In the genomic region with DNA sequence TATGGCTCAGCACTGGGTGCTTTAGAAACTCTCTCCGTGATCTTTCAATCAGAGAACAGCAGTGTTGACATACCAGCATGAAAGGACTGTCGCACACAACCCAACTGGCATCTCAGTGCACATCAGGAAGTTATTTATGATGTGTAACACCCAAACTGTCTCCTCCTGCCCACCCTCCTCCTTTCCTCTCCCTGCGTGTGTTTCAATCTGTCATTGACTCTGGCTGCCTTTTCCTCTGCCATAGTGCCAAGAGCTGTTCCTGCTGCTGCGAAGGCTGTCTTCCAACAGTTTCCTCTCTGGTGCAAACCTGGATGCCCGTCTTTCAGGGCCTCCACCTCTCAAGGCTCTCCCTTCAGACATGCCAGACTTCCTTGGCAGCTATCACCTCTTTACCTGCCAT, we compare ENCODE assay signal across 20 mouse cellular contexts. TPM values are rescaled to one million over a fixed set of nuclear protein-coding genes. Genes with fewer than 3 reads are reported as not detected.
DNase-seq lines count a peak whose midpoint lies in the region; ATAC-seq and TF ChIP-seq lines count a peak whose summit lies in the region.
"Had no signal": no experiment of that assay in that cellular context is flagged by ENCODE, and none has a peak within 500 bp of the region (broad histone marks: within the 10 kb centered on the region; RNA-seq: fewer than 3 reads in every experiment).

No protein-coding gene starts in this region.

- H3K27me3 ChIP-seq in liver, adult 2 months (ENCODE audit: control insufficient read depth, insufficient read depth, low read length), result no peaks in the 10 kb centered on the region
- H3K27me3 ChIP-seq in liver, embryonic 11.5 days (replicated peaks; ENCODE audit: control insufficient read depth, insufficient read depth, low read length), result no peaks in the 10 kb centered on the region
- H3K27me3 ChIP-seq in limb, embryonic 10.5 days (ENCODE audit: low read depth, poor library complexity, severe bottlenecking), result no peaks in the 10 kb centered on the region
- H3K27me3 ChIP-seq: hindbrain, embryonic 15.5 days; megakaryocyte, embryonic 14.5 days; midbrain, embryonic 13.5 days had no signal

- H3K4me1 ChIP-seq in liver, adult 2 months (ENCODE audit: control insufficient read depth, insufficient read depth, low read length), result peaks cover 48% of the 10 kb centered on the region
- no peaks in the 10 kb centered on the region; the same call in 1 of the 2 replicates for H3K4me1 ChIP-seq in liver, embryonic 11.5 days (replicated peaks; ENCODE audit: control insufficient read depth, insufficient read depth, low read length)
- H3K4me1 ChIP-seq in limb, embryonic 10.5 days, result peaks cover 28% of the 10 kb centered on the region
- H3K4me1 ChIP-seq: hindbrain, embryonic 15.5 days; megakaryocyte, embryonic 14.5 days; midbrain, embryonic 13.5 days had no signal

- H3K27ac ChIP-seq in gastrocnemius, adult 2 months, result peak overlapping the region; percentile 17; the same call in 1 of the 2 replicates
- H3K27ac ChIP-seq in liver, adult 2 months (replicated peaks; ENCODE audit: insufficient read depth, low read depth, low read length), result peak overlapping the region; percentile 61
- no peak overlapping the region for H3K27ac ChIP-seq in liver, embryonic 11.5 days (ENCODE audit: low read depth, low read length)
- H3K27ac ChIP-seq in limb, embryonic 10.5 days, result peak overlapping the region; percentile 61
- H3K27ac ChIP-seq: hindbrain, embryonic 15.5 days; midbrain, embryonic 13.5 days had no signal

- no peak for DNase-seq in gastrocnemius, adult 2 months
- DNase-seq in gastrocnemius, postnatal 36 days, result no peak
- no peak for DNase-seq in liver, adult 2 months (ENCODE audit: extremely low read depth, low read depth, low spot score)
- no peak for DNase-seq in liver, embryonic 11.5 days (ENCODE audit: low spot score)
- peak; percentile 3 for DNase-seq in brain, embryonic 14.5 days (ENCODE audit: low read depth)
- no peak for DNase-seq in limb, embryonic 10.5 days (ENCODE audit: low spot score)
- DNase-seq: adrenal gland, adult 2 months; cerebellum, adult 9-10 months; gastrocnemius, postnatal 25 days; kidney, adult 9 months; left cerebral cortex, postnatal 4 days; liver; liver, postnatal 0 days; right cerebral cortex, postnatal 14 days had no signal

- H3K4me2 ChIP-seq in liver, embryonic 11.5 days, result no peak overlapping the region
- H3K4me2 ChIP-seq: hindbrain, embryonic 15.5 days; midbrain, embryonic 13.5 days had no signal

- H3K4me3 ChIP-seq in gastrocnemius, adult 2 months, result no peak overlapping the region
- no peak overlapping the region for H3K4me3 ChIP-seq in liver, adult 2 months (ENCODE audit: insufficient read depth, low read depth, low read length)
- no peak overlapping the region for H3K4me3 ChIP-seq in liver, embryonic 11.5 days (ENCODE audit: low read depth, low read length)
- no peak overlapping the region for H3K4me3 ChIP-seq in limb, embryonic 10.5 days
- H3K4me3 ChIP-seq: hindbrain, embryonic 15.5 days; megakaryocyte, embryonic 14.5 days; midbrain, embryonic 13.5 days had no signal

- intact Hi-C loops in gastrocnemius, adult 2 months (cut with DNase I), result no loop called here
- intact Hi-C loops in gastrocnemius, postnatal 36 days (cut with DNase I), result no loop called here

- no peak for TF ChIP-seq POLR2A in liver, adult 2 months (IDR thresholded peaks at IDR 0.05; ENCODE audit: extremely low read depth, insufficient read depth, low read length)
- TF ChIP-seq POLR2A in brain, embryonic 14.5 days (IDR thresholded peaks at IDR 0.05; ENCODE audit: borderline replicate concordance, extremely low read depth, insufficient read depth, insufficient read length, poor library complexity, severe bottlenecking), result no peak

- 24% methylated on average over 5 of the region's 5 CpGs for WGBS in liver, adult 2 months
- 64% methylated on average over 5 of the region's 5 CpGs for WGBS in liver, embryonic 11.5 days
- WGBS in limb, embryonic 10.5 days, result 45% methylated on average over 5 of the region's 5 CpGs

- H3K36me3 ChIP-seq in liver, adult 2 months (ENCODE audit: control insufficient read depth, insufficient read depth, low read length), result peaks cover 27% of the 10 kb centered on the region
- H3K36me3 ChIP-seq in liver, embryonic 11.5 days (ENCODE audit: control insufficient read depth, insufficient read depth, low read length), result no peaks in the 10 kb centered on the region
- no peaks in the 10 kb centered on the region for H3K36me3 ChIP-seq in limb, embryonic 10.5 days
- H3K36me3 ChIP-seq: hindbrain, embryonic 15.5 days; midbrain, embryonic 13.5 days had no signal

- no peaks in the 10 kb centered on the region for H3K9me3 ChIP-seq in liver, embryonic 11.5 days (ENCODE audit: control insufficient read depth, low read length)
- no peaks in the 10 kb centered on the region for H3K9me3 ChIP-seq in limb, embryonic 10.5 days (replicated peaks)
- H3K9me3 ChIP-seq: hindbrain, embryonic 15.5 days; midbrain, embryonic 13.5 days had no signal

- TF ChIP-seq CTCF in gastrocnemius, adult 2 months (IDR thresholded peaks at IDR 0.05), result no peak
- TF ChIP-seq CTCF in liver, adult 2 months (IDR thresholded peaks at IDR 0.05; ENCODE audit: low read depth, low read length), result no peak
- no peak for TF ChIP-seq CTCF in brain, embryonic 14.5 days (IDR thresholded peaks at IDR 0.05; ENCODE audit: borderline replicate concordance, extremely low read depth, insufficient read depth, insufficient read length)

- peak overlapping the region; percentile 22 for H3K9ac ChIP-seq in liver, adult 2 months (ENCODE audit: low read depth, low read length)
- H3K9ac ChIP-seq in liver, embryonic 11.5 days (ENCODE audit: low read depth, low read length), result no peak overlapping the region
- H3K9ac ChIP-seq: hindbrain, embryonic 15.5 days; liver, postnatal 0 days; midbrain, embryonic 13.5 days had no signal

- no peak for ATAC-seq in liver, embryonic 11.5 days (replicated peaks; ENCODE audit: low FRiP score)
- no peak for ATAC-seq in erythroid progenitor cell, adult 5-6 weeks (replicated peaks; ENCODE audit: low FRiP score, poor library complexity, severe bottlenecking)
- ATAC-seq: liver, postnatal 0 days; midbrain, embryonic 13.5 days had no signal

- no peaks in the 10 kb centered on the region for H3K79me2 ChIP-seq in liver, adult 2 months (ENCODE audit: control insufficient read depth, insufficient read depth, low read length)

RNA-seq across cellular contexts. Expression of a gene that starts 46.3 kb away (rescaled TPM):
- 10 to 100 TPM; 17.9 to 18.9 TPM for total RNA-seq in gastrocnemius, adult 2 months (2021)
- total RNA-seq in gastrocnemius, postnatal 36 days (2021), result 10 to 100 TPM; 18.4 to 31.9 TPM
- 244 and 252 TPM in 2 replicates for total RNA-seq in liver, adult 2 months (2014; rRNA removed)
- 1,223 and 1,483 TPM in 2 replicates for polyA plus RNA-seq in liver, adult 2 months (2012; rRNA removed)
- 21.8 and 22.6 TPM in 2 replicates for polyA plus RNA-seq in liver, embryonic 11.5 days (2014; fragmentation: Nextera tagmentation; extraction: Ambion mirVana)
- 4.3 and 7.9 TPM in 2 replicates for polyA plus RNA-seq in brain, embryonic 14.5 days (2012; rRNA removed)
- 17.5 and 58.7 TPM in 2 replicates for polyA plus RNA-seq in limb, embryonic 10.5 days (2016; fragmentation: Nextera tagmentation; extraction: Ambion mirVana)
- total RNA-seq in erythroid progenitor cell, adult 5-6 weeks (2015; ENCODE audit: low replicate concordance), result 23.8 and 52.0 TPM in 2 replicates
- total RNA-seq in erythroid progenitor cell, adult 5-6 weeks (2017; ENCODE audit: low replicate concordance), result 6.7 and 32.6 TPM in 2 replicates
- total RNA-seq: MEL; monocyte, adult 5-6 weeks had no signal
